ENCODE assay signal across 21 mouse cellular contexts in the genomic region with DNA sequence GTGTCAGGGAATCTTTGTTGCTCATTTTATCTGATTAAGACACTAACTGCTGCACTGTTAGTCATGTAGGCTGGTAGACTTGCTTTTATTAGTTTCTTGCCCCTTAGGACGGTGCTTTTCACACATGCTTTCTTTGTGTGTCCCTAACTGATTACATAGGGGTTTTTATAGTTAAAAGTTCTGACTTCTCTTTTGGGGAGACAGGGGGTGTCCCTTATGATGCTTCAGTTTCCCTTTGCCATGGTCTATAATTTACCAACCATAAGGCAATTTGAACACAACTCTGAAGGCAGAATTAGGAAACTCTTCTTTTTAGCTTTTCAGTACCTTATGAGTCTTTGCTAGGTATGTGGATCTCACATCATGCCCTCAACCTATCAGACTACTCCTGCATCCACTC.
"Had no signal": no experiment of that assay in that cellular context is flagged by ENCODE, and none has a peak within 500 bp of the region (broad histone marks: within the 10 kb centered on the region; RNA-seq: fewer than 3 reads in every experiment).

No protein-coding gene starts in this region.

- H3K9me3 ChIP-seq: liver, embryonic 13.5 days; lung, embryonic 15.5 days; midbrain, embryonic 10.5 days; midbrain, embryonic 12.5 days; neural tube, embryonic 12.5 days; stomach, embryonic 15.5 days had no signal

- H3K36me3 ChIP-seq: liver, embryonic 13.5 days; liver, embryonic 15.5 days; lung, embryonic 15.5 days; midbrain, embryonic 10.5 days; midbrain, embryonic 12.5 days; neural tube, embryonic 12.5 days; stomach, embryonic 15.5 days had no signal

- H3K27ac ChIP-seq: liver, embryonic 13.5 days; liver, embryonic 15.5 days; lung, embryonic 15.5 days; midbrain, embryonic 10.5 days; midbrain, embryonic 12.5 days; neural tube, embryonic 12.5 days; stomach, embryonic 15.5 days; stomach, postnatal 0 days had no signal

- ATAC-seq: midbrain, embryonic 16.5 days had no signal

- H3K4me2 ChIP-seq: liver, embryonic 13.5 days; liver, embryonic 15.5 days; lung, embryonic 15.5 days; midbrain, embryonic 12.5 days; neural tube, embryonic 12.5 days; stomach, embryonic 15.5 days had no signal

- H3K9ac ChIP-seq: liver, embryonic 13.5 days; liver, embryonic 15.5 days; liver, postnatal 0 days; lung, embryonic 15.5 days; midbrain, embryonic 12.5 days; neural tube, embryonic 12.5 days; stomach, embryonic 15.5 days had no signal

- H3K27me3 ChIP-seq: liver, embryonic 13.5 days; liver, embryonic 15.5 days; lung, embryonic 15.5 days; midbrain, embryonic 12.5 days; neural tube, embryonic 12.5 days; stomach, embryonic 15.5 days had no signal

- DNase-seq: liver, embryonic 13.5 days; liver, postnatal 0 days; lung, adult 2 months; lung, postnatal 10 days; lung, postnatal 4 days; midbrain, embryonic 14.5 days; retina, postnatal 1 day; right cerebral cortex, adult 18-20 months; right cerebral cortex, postnatal 25 days; right cerebral cortex, postnatal 4 days; thymus, adult 2 months; thymus, postnatal 25 days; thymus, postnatal 4 days had no signal

- H3K4me1 ChIP-seq: liver, embryonic 13.5 days; liver, embryonic 15.5 days; lung, embryonic 15.5 days; neural tube, embryonic 12.5 days; stomach, embryonic 15.5 days had no signal

- H3K4me3 ChIP-seq: liver, embryonic 13.5 days; liver, embryonic 15.5 days; lung, embryonic 15.5 days; midbrain, embryonic 10.5 days; midbrain, embryonic 12.5 days; neural tube, embryonic 12.5 days; stomach, embryonic 15.5 days had no signal
